Mouse (Mus musculus) kidney, adult 2 months (tissue): Measurements from ENCODE around the gene Lima1.

ENCODE experiments used
- CTCF ChIP-seq: fragments of 200-500 bp; conservative IDR thresholded peaks from 2 replicates; pipeline ENCODE4 v1.5.1; 2011; ENCODE audit warnings: low read depth, mild to moderate bottlenecking, control low read depth, low read length, moderate library complexity, mixed read lengths; ENCODE audit not compliant: insufficient read depth, insufficient read length
- POLR2A ChIP-seq: fragments of 200-500 bp; IDR thresholded peaks from one replicate; pipeline ENCODE4 v1.6.1; 2011; ENCODE audit warnings: low read depth, low read length, control low read depth

DNA sequence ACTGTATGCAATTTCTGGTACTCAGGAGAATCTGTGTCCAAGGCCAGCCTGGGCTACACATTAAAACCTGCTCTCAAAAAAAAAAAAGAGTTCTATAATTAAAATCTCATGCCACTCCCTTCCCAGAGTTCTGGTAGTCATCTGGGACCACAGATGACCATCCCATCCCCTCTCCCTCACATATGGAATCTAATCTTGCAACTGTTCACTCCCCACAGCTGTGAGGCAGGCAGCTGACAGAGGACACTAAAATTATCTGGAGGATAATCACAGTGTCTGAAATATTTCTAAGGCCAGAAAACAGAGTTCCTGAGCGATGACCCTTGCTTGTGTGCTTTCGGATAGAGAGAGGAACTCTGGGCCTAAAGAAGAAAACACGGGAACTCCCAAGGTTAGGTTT, 40.6 kb downstream of the Lima1 start:
- TF ChIP-seq POLR2A (no peak), CTCF (no peak)
